Mouse (Mus musculus) megakaryocyte progenitor cell, adult 5-6 weeks (primary cell): ENCODE measurements around the gene Fbxo28. TPM values are rescaled to one million over a fixed set of nuclear protein-coding genes. Genes with fewer than 3 reads are reported as not detected.
A peak's percentile ranks its signal among the peaks of the same experiment; 100 is the strongest.

Experiments used
- ATAC-seq: replicated peaks from 2 replicates; pipeline ENCODE4 v1.8.0; 2016; ENCODE audit warnings: mild to moderate bottlenecking, moderate TSS enrichment, inconsistent platforms; ENCODE audit not compliant: poor library complexity
- total RNA-seq, 2 experiments: library from RNA; stranded (forward) in 1 of 2; stranded (reverse) in 1 of 2; fragments of 157-497, 149-512 nt in 1 of 2; fragments of 200-1000 nt in 1 of 2; gene quantifications; 2 replicates each; pipeline versions ENCODE4 v1.2.3 to v1.2.4; 2015 to 2017

Gene Fbxo28
- total RNA-seq (2015) (14.2 and 14.3 TPM in 2 replicates), total RNA-seq (2017) (10.8 and 12.7 TPM in 2 replicates)

GRCm38 (mm10) chr1:182340821-182341781 lies at the start of gene Fbxo28:
TSS of gene Fbxo28 (minus strand) at chr1:182341629.
- peak; percentile 99 for ATAC-seq

DNA sequence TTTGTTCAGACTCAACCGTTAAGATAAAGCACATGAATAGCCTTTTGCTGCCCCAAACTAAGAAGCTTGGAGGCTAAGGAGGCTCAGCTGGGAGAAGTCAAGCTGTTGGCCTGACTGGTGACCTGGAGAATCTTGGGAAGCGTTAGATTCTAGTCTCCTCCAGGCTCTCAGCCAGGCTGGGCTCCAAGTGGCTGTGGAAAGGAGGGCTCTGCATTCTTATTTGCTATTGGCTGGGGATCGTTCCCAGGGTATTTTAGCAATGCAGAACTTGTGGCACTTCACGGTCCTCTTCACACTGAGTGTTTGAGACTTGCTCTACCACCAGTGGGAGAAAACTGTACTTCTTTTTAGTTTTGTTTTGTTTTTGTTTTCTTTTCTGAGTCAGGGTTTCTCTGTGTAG lies 47.3 kb upstream of the Fbxo28 start:
- ATAC-seq, result no peak

DNA sequence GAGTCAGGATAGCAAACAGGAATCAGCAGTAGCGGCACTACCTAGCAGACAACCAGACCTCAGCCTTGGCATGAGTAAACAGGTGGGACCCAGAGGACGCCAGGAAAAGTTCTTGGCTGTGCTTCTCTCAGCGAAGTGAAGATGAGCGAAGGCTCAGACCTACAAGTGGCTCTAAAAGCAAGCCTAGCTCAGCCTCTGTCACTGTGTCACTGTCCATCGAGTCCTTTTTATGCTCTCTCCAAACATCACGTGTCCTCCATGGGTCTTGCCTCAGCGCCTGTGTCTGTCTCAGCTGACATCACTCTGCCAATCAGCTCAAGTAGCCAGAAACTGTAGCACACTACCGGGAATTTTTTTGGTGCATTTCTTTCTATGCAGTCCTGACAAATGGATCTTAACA lies 45.0 kb upstream of the Fbxo28 start:
- ATAC-seq, result no peak

DNA sequence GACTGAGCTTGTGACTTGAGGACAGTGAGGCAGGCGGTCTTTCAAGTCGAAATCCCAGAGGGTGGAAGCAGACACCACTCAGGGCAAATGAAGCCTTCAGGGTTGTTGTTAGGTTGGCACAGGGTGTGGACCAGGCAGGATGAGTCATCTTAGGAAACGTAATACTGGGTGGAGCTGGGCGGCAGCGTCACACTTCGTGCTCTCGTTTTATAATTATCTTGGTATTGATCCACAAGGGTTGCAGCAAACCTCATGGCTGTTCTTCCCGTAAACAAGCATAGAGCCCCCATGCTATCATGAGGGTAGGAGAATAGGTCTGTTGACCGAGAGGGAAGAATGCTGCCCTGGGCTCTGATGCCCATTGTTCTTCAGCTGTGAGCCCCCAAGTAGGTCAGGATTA lies 41.7 kb upstream of the Fbxo28 start:
- ATAC-seq, result no peak

GRCm38 (mm10) chr1:182381327-182381726 lies 39.9 kb upstream of the Fbxo28 start:
- 0 out of 2 replicates have a peak, but pooled peaks have one; percentile 26 for ATAC-seq

GRCm38 (mm10) chr1:182380683-182381082 lies 39.3 kb upstream of the Fbxo28 start:
- peak; percentile 85 for ATAC-seq

DNA sequence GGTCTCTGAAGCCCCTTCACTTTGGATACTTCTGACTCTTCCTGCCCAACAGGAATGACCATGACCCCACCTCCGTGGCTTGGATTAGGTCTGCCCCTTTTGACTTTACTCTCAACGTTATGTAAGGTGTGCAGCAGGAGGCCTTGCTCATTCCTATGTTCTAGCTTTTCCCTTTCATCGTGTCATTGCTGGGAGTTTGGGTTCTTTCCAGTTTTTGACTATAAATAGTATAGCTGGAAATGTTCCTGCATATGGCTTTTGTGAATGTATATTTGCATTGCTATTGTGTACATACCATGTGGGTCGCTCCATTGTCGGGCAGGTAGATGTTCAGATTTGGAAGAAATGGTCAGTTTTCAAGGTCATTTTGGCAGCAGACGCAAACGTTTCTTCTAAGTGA lies 37.4 kb upstream of the Fbxo28 start:
- ATAC-seq, result no peak

GRCm38 (mm10) chr1:182378205-182378835 lies 36.9 kb upstream of the Fbxo28 start:
- ATAC-seq, result peak; percentile 48

GRCm38 (mm10) chr1:182377519-182377918 lies 36.1 kb upstream of the Fbxo28 start:
- no peak for ATAC-seq

- ATAC-seq, result no peak
These were observed 35.4 kb upstream of the Fbxo28 start for GRCm38 (mm10) chr1:182376826-182377225.

- ATAC-seq, result peak; percentile 61
These were observed 34.8 kb upstream of the Fbxo28 start for GRCm38 (mm10) chr1:182376221-182376620.

- ATAC-seq, result no peak
These were observed 30.5 kb upstream of the Fbxo28 start for GRCm38 (mm10) chr1:182371891-182372290.

- ATAC-seq, result peak; percentile 63
These were observed 28.0 kb upstream of the Fbxo28 start for GRCm38 (mm10) chr1:182369435-182369834.

DNA sequence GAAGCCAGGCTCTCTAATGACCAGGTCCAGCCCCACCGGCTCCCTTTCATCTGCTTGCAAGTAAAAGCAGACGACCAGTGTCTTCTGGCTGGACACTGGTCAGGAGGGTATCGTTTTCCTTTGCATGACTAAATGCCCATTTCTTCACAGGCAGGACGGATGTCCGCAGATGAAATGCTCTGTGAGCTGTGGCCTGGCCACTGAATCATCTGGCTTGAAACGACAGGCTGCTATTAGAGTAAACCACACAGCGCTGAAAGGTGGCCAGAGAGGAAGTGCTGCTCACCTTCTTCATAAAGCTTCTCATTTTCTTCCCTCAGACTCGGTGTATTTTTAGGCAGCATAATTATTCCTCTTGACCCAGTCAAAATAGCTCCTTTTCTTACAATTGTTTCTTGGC lies 27.4 kb upstream of the Fbxo28 start:
- ATAC-seq, result peak; percentile 53

DNA sequence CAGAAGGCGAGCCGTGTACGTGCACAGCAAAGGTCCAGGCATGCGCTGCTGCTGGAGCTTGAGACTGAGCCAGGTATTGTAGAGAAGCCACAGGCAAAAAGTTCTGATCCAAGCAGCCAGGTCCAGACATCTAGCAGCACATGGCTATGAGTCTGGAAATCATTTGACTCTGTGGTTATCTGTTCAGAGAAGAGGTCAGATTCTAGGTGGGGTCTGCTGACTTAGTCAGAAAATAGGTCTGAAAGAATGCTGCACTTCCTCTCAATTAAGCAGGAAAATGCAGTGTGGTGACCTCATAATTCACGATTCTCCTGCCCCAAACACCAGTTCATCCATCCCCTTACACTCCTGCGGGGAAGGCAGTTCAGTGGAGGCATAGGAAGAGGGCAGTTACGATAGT lies 26.9 kb upstream of the Fbxo28 start:
- no peak for ATAC-seq

GRCm38 (mm10) chr1:182363683-182364404 lies 22.4 kb upstream of the Fbxo28 start:
- peak; percentile 53 for ATAC-seq

DNA sequence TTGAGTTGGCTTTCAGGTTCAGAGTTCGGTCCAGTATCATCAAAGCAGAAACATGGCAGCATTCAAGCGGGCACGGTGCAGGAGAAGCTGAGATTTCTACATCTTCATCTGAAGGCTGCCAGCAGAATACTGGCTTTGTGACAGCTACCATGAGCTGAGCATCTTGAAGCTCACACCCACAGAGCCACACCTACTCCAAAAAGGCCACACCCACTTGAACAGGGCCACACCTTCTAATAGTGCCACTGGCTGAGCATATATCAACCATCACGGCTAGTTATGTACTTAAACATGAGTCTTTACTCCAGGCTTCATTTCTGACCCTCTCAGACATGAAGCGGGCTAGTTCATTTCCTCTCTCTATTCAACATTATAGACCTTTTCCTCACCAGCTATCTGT lies 21.3 kb upstream of the Fbxo28 start:
- ATAC-seq, result peak; percentile 78

- ATAC-seq, result peak; percentile 37; the same call in 1 of the 2 replicates
These were observed 16.7 kb upstream of the Fbxo28 start for GRCm38 (mm10) chr1:182358133-182358532.

- peak; percentile 66 for ATAC-seq
These were observed 13.2 kb upstream of the Fbxo28 start for GRCm38 (mm10) chr1:182354504-182355147.

- peak; percentile 52 for ATAC-seq
These were observed 8.1 kb upstream of the Fbxo28 start for GRCm38 (mm10) chr1:182349557-182349956.

- no peak for ATAC-seq
These were observed 5.1 kb upstream of the Fbxo28 start for GRCm38 (mm10) chr1:182346491-182346890.
